Mouse (Mus musculus): ENCODE data around the gene Ccl22.

Ccl22 gene

GRCm38 (mm10) chr8:94745476-94746184 lies at the start of gene Ccl22:
Ccl22 (plus strand) TSS chr8:94745590.
- no peak for DNase-seq (ENCODE audit: low spot score in 2 of 2)

- DNase-seq (ENCODE audit: low spot score in 2 of 2), result peak in 1 of 2 experiments; percentile 54
Observed at GRCm38 (mm10) chr8:94695994-94696384, 49.4 kb upstream of the Ccl22 start, which contains the start of gene Pllp. Pllp (minus strand) TSS chr8:94696278.

- DNase-seq (ENCODE audit: low spot score in 2 of 2), result no peak
Observed at GRCm38 (mm10) chr8:94696566-94696965, 48.8 kb upstream of the Ccl22 start.

- DNase-seq (ENCODE audit: low spot score in 2 of 2), result no peak
Observed at GRCm38 (mm10) chr8:94697956-94698355, 47.4 kb upstream of the Ccl22 start.

GRCm38 (mm10) chr8:94699366-94699765 lies 46.0 kb upstream of the Ccl22 start:
- DNase-seq (ENCODE audit: low spot score in 2 of 2), result no peak

- DNase-seq (ENCODE audit: low spot score in 2 of 2), result no peak
Observed at GRCm38 (mm10) chr8:94700421-94700935, 44.9 kb upstream of the Ccl22 start.

- DNase-seq (ENCODE audit: low spot score in 2 of 2), result no peak
Observed at GRCm38 (mm10) chr8:94702156-94702555, 43.2 kb upstream of the Ccl22 start.

- peak; percentile 79 to 80 for DNase-seq (ENCODE audit: low spot score in 2 of 2)
Observed at GRCm38 (mm10) chr8:94702844-94703813, 42.3 kb upstream of the Ccl22 start.

- DNase-seq (ENCODE audit: low spot score in 2 of 2), result peak; percentile 95
Observed at GRCm38 (mm10) chr8:94703972-94704668, 41.3 kb upstream of the Ccl22 start.

GRCm38 (mm10) chr8:94704669-94704984 lies 40.8 kb upstream of the Ccl22 start:
- DNase-seq (ENCODE audit: low spot score in 2 of 2), result no peak

- DNase-seq (ENCODE audit: low spot score in 2 of 2), result no peak
Observed at GRCm38 (mm10) chr8:94705581-94706245, 39.7 kb upstream of the Ccl22 start.

GRCm38 (mm10) chr8:94706732-94707395 lies 38.5 kb upstream of the Ccl22 start:
- no peak for DNase-seq (ENCODE audit: low spot score in 2 of 2)

GRCm38 (mm10) chr8:94710336-94710735 lies 35.1 kb upstream of the Ccl22 start:
- no peak for DNase-seq (ENCODE audit: low spot score in 2 of 2)

GRCm38 (mm10) chr8:94711160-94711718 lies 34.2 kb upstream of the Ccl22 start:
- no peak for DNase-seq (ENCODE audit: low spot score in 2 of 2)

GRCm38 (mm10) chr8:94714556-94714955 lies 30.8 kb upstream of the Ccl22 start:
- no peak for DNase-seq (ENCODE audit: low spot score in 2 of 2)

- no peak for DNase-seq (ENCODE audit: low spot score in 2 of 2)
Observed at GRCm38 (mm10) chr8:94715871-94716270, 29.5 kb upstream of the Ccl22 start.

GRCm38 (mm10) chr8:94716841-94717240 lies 28.5 kb upstream of the Ccl22 start:
- no peak for DNase-seq (ENCODE audit: low spot score in 2 of 2)

GRCm38 (mm10) chr8:94725998-94726397 lies 19.4 kb upstream of the Ccl22 start:
- no peak for DNase-seq (ENCODE audit: low spot score in 2 of 2)

GRCm38 (mm10) chr8:94729301-94729700 lies 16.1 kb upstream of the Ccl22 start:
- DNase-seq (ENCODE audit: low spot score in 2 of 2), result no peak

- DNase-seq (ENCODE audit: low spot score in 2 of 2), result no peak
Observed at GRCm38 (mm10) chr8:94733821-94734465, 11.4 kb upstream of the Ccl22 start.

Data from right cerebral cortex, postnatal 36 days (tissue).